Mouse (Mus musculus): Measurements from ENCODE around the gene Herpud1.

- TF ChIP-seq EP300 (IDR thresholded peaks at IDR 0.05; ENCODE audit: insufficient read depth, low read depth, low read length), result peak; percentile 62; the same call in 1 of the 2 replicates
- no peak for TF ChIP-seq POLR2A (IDR thresholded peaks at IDR 0.05; ENCODE audit: insufficient read depth, low read depth, low read length)
Measured at GRCm38 (mm10) chr8:94362607-94363239, 23.5 kb upstream of the Herpud1 start.
